ENCODE assay signal across 42 mouse cellular contexts in genomic region chr10:59645153-59645552, GRCm38 (mm10). TPM values are rescaled to one million over a fixed set of nuclear protein-coding genes. Genes with fewer than 3 reads are reported as not detected.
DNase-seq lines count a peak whose midpoint lies in the region; ATAC-seq and TF ChIP-seq lines count a peak whose summit lies in the region.
"Had no signal": no experiment of that assay in that cellular context is flagged by ENCODE, and none has a peak within 500 bp of the region (broad histone marks: within the 10 kb centered on the region; RNA-seq: fewer than 3 reads in every experiment).

No protein-coding gene starts in this region.

- H3K4me3 ChIP-seq in liver, embryonic 12.5 days = no peak overlapping the region
- no peak overlapping the region for H3K4me3 ChIP-seq in liver, postnatal 0 days (ENCODE audit: low read depth, low read length)
- H3K4me3 ChIP-seq in intestine, embryonic 16.5 days (ENCODE audit: low read length) = no peak overlapping the region
- H3K4me3 ChIP-seq in hindbrain, embryonic 10.5 days = no peak overlapping the region
- H3K4me3 ChIP-seq in forebrain, embryonic 10.5 days = no peak overlapping the region
- H3K4me3 ChIP-seq: erythroblast, embryonic 14.5 days; forebrain, embryonic 12.5 days; heart, embryonic 12.5 days; kidney, embryonic 15.5 days; stomach, embryonic 15.5 days had no signal

- WGBS in liver, embryonic 12.5 days (ENCODE audit: insufficient replicate concordance) = 9% methylated on average over 4 of the region's 4 CpGs
- WGBS in liver, postnatal 0 days (ENCODE audit: insufficient replicate concordance) = 12% methylated on average over 4 of the region's 4 CpGs
- 47% methylated on average over 4 of the region's 4 CpGs for WGBS in intestine, embryonic 16.5 days
- WGBS in hindbrain, embryonic 10.5 days = 87% methylated on average over 4 of the region's 4 CpGs
- 91% methylated on average over 4 of the region's 4 CpGs for WGBS in forebrain, embryonic 10.5 days

- H3K27me3 ChIP-seq in liver, embryonic 12.5 days (replicated peaks) = no peaks in the 10 kb centered on the region
- H3K27me3 ChIP-seq in liver, postnatal 0 days (ENCODE audit: insufficient read depth, low read length) = no peaks in the 10 kb centered on the region
- H3K27me3 ChIP-seq in intestine, embryonic 16.5 days (replicated peaks; ENCODE audit: control insufficient read depth, insufficient read depth, low read length) = no peaks in the 10 kb centered on the region
- H3K27me3 ChIP-seq in hindbrain, embryonic 10.5 days (ENCODE audit: insufficient read depth, poor library complexity, severe bottlenecking) = no peaks in the 10 kb centered on the region
- H3K27me3 ChIP-seq in forebrain, embryonic 10.5 days (ENCODE audit: poor library complexity, severe bottlenecking) = no peaks in the 10 kb centered on the region
- H3K27me3 ChIP-seq: CH12.LX; forebrain, embryonic 12.5 days; heart, embryonic 12.5 days; kidney, embryonic 15.5 days; stomach, embryonic 15.5 days had no signal

- no peak for DNase-seq in liver, postnatal 0 days
- DNase-seq in c-Kit-positive CD71-negative TER-119-negative erythroid progenitor cells, embryonic 14.5 days (ENCODE audit: low read depth) = peak; percentile 22
- no peak for DNase-seq in layer of hippocampus, adult 18-20 months (ENCODE audit: low spot score in 2 of 2)
- DNase-seq in hindbrain, embryonic 10.5 days (ENCODE audit: low spot score) = no peak
- no peak for DNase-seq in forebrain, embryonic 10.5 days (ENCODE audit: extremely low spot score, low spot score)
- DNase-seq: adrenal gland, postnatal 25 days; cerebellum, adult 18-20 months; cerebellum, postnatal 10 days; gastrocnemius, postnatal 10 days; kidney, adult 18-20 months; kidney, postnatal 36 days; layer of hippocampus, postnatal 36 days; left cerebral cortex, postnatal 4 days; lung, postnatal 36 days; midbrain, embryonic 14.5 days; retina, postnatal 1 day; right cerebral cortex, postnatal 14 days; thymus, adult 18-20 months; thymus, postnatal 25 days had no signal

- no peak for TF ChIP-seq CTCF in liver, postnatal 0 days (IDR thresholded peaks at IDR 0.05; ENCODE audit: low read depth)

- no peak overlapping the region for H3K27ac ChIP-seq in liver, embryonic 12.5 days
- H3K27ac ChIP-seq in liver, postnatal 0 days (ENCODE audit: low read depth) = no peak overlapping the region
- H3K27ac ChIP-seq in intestine, embryonic 16.5 days (ENCODE audit: low read length) = no peak overlapping the region
- H3K27ac ChIP-seq in hindbrain, embryonic 10.5 days = no peak overlapping the region
- H3K27ac ChIP-seq in forebrain, embryonic 10.5 days = no peak overlapping the region
- H3K27ac ChIP-seq: forebrain, embryonic 12.5 days; hindbrain, postnatal 0 days; kidney, embryonic 15.5 days; stomach, embryonic 15.5 days had no signal

- H3K9ac ChIP-seq in liver, embryonic 12.5 days = no peak overlapping the region
- no peak overlapping the region for H3K9ac ChIP-seq in liver, postnatal 0 days (replicated peaks)
- no peak overlapping the region for H3K9ac ChIP-seq in intestine, embryonic 16.5 days (ENCODE audit: low read depth, low read length)
- H3K9ac ChIP-seq: forebrain, embryonic 12.5 days; heart, embryonic 12.5 days; kidney, embryonic 15.5 days; stomach, embryonic 15.5 days had no signal

- ATAC-seq in liver, embryonic 12.5 days = no peak
- ATAC-seq in liver, postnatal 0 days = no peak
- ATAC-seq in intestine, embryonic 16.5 days = 0 out of 2 replicates have a peak, but pooled peaks have one; percentile 45
- ATAC-seq: hindbrain, postnatal 0 days had no signal

- no peaks in the 10 kb centered on the region for H3K36me3 ChIP-seq in liver, embryonic 12.5 days
- no peaks in the 10 kb centered on the region for H3K36me3 ChIP-seq in liver, postnatal 0 days (replicated peaks; ENCODE audit: insufficient read depth, low read length)
- no peaks in the 10 kb centered on the region for H3K36me3 ChIP-seq in intestine, embryonic 16.5 days (ENCODE audit: control insufficient read depth, insufficient read depth, low read length)
- no peaks in the 10 kb centered on the region for H3K36me3 ChIP-seq in hindbrain, embryonic 10.5 days
- no peaks in the 10 kb centered on the region for H3K36me3 ChIP-seq in forebrain, embryonic 10.5 days (replicated peaks)
- H3K36me3 ChIP-seq: forebrain, embryonic 12.5 days; heart, embryonic 12.5 days; kidney, embryonic 15.5 days; stomach, embryonic 15.5 days had no signal

- TF ChIP-seq EP300 in liver, postnatal 0 days (IDR thresholded peaks at IDR 0.05; ENCODE audit: low read depth) = no peak

- 0 out of 2 replicates have a peak overlapping the region, but pooled peaks have one; percentile 3 for H3K4me2 ChIP-seq in liver, embryonic 12.5 days
- H3K4me2 ChIP-seq in liver, postnatal 0 days (ENCODE audit: low read depth, low read length) = no peak overlapping the region
- no peak overlapping the region for H3K4me2 ChIP-seq in intestine, embryonic 16.5 days (ENCODE audit: low read depth, low read length)
- H3K4me2 ChIP-seq: forebrain, embryonic 12.5 days; heart, embryonic 12.5 days; kidney, embryonic 15.5 days; stomach, embryonic 15.5 days had no signal

- H3K4me1 ChIP-seq in liver, embryonic 12.5 days = peaks cover 23% of the 10 kb centered on the region
- no peaks in the 10 kb centered on the region for H3K4me1 ChIP-seq in liver, postnatal 0 days (ENCODE audit: insufficient read depth)
- H3K4me1 ChIP-seq in intestine, embryonic 16.5 days (ENCODE audit: control insufficient read depth, insufficient read depth, low read length) = no peaks in the 10 kb centered on the region
- H3K4me1 ChIP-seq in hindbrain, embryonic 10.5 days (replicated peaks) = no peaks in the 10 kb centered on the region
- peaks cover 7% of the 10 kb centered on the region; the same call in 1 of the 2 replicates for H3K4me1 ChIP-seq in forebrain, embryonic 10.5 days
- H3K4me1 ChIP-seq: forebrain, embryonic 12.5 days; heart, embryonic 12.5 days; kidney, embryonic 15.5 days had no signal

- no peaks in the 10 kb centered on the region for H3K9me3 ChIP-seq in liver, embryonic 12.5 days (replicated peaks)
- no peaks in the 10 kb centered on the region for H3K9me3 ChIP-seq in liver, postnatal 0 days (ENCODE audit: low read length)
- no peaks in the 10 kb centered on the region for H3K9me3 ChIP-seq in intestine, embryonic 16.5 days (ENCODE audit: control insufficient read depth, low read length)
- H3K9me3 ChIP-seq in hindbrain, embryonic 10.5 days = peaks cover 5% of the 10 kb centered on the region; the same call in 1 of the 2 replicates
- peaks cover 5% of the 10 kb centered on the region; the same call in 1 of the 2 replicates for H3K9me3 ChIP-seq in forebrain, embryonic 10.5 days
- H3K9me3 ChIP-seq: forebrain, embryonic 12.5 days; kidney, embryonic 15.5 days; stomach, embryonic 15.5 days had no signal

RNA-seq across cellular contexts. Expression of gene Mcu, which starts 28.7 kb away (rescaled TPM):
- 14.3 and 14.6 TPM in 2 replicates for polyA plus RNA-seq in liver, embryonic 12.5 days (2016; fragmentation: Nextera tagmentation; extraction: Ambion mirVana)
- 11.8 and 13.5 TPM in 2 replicates for polyA plus RNA-seq in liver, postnatal 0 days (2015; fragmentation: Nextera tagmentation; extraction: Ambion mirVana)
- polyA plus RNA-seq in intestine, embryonic 16.5 days (2015; fragmentation: Nextera tagmentation; extraction: Ambion mirVana) = 75.3 and 77.5 TPM in 2 replicates
- 10 to 100 TPM; 48.0 to 51.0 TPM for total RNA-seq in layer of hippocampus, adult 18-20 months (2021)
- polyA plus RNA-seq in hindbrain, embryonic 10.5 days (2016; fragmentation: Nextera tagmentation; extraction: Ambion mirVana) = 18.6 and 19.2 TPM in 2 replicates
- 19.0 and 19.1 TPM in 2 replicates for polyA plus RNA-seq in forebrain, embryonic 10.5 days (2016; fragmentation: Nextera tagmentation; extraction: Ambion mirVana)

RNA-seq across cellular contexts. Expression of gene Gm10322, which starts 29.3 kb away (rescaled TPM):
- not detected in 2 replicates for polyA plus RNA-seq in liver, embryonic 12.5 days (2016; fragmentation: Nextera tagmentation; extraction: Ambion mirVana)
- not detected in 2 replicates for polyA plus RNA-seq in liver, postnatal 0 days (2015; fragmentation: Nextera tagmentation; extraction: Ambion mirVana)
- polyA plus RNA-seq in intestine, embryonic 16.5 days (2015; fragmentation: Nextera tagmentation; extraction: Ambion mirVana) = not detected in 2 replicates
- total RNA-seq in layer of hippocampus, adult 18-20 months (2021) = not detected
- polyA plus RNA-seq in hindbrain, embryonic 10.5 days (2016; fragmentation: Nextera tagmentation; extraction: Ambion mirVana) = not detected in 2 replicates
- not detected in 2 replicates for polyA plus RNA-seq in forebrain, embryonic 10.5 days (2016; fragmentation: Nextera tagmentation; extraction: Ambion mirVana)
- total RNA-seq: adrenal gland, adult 18-20 months; adrenal gland, postnatal 25 days; CH12.LX; ES-E14; gastrocnemius, postnatal 10 days; hindbrain, postnatal 0 days; layer of hippocampus, adult 8-10 months; layer of hippocampus, postnatal 36 days; left cerebral cortex, postnatal 4 days; monocyte, adult 5-6 weeks had no signal
- polyA plus RNA-seq: cortical plate, adult 2 months; embryonic facial prominence, embryonic 14.5 days; erythroblast, embryonic 14.5 days; forebrain, embryonic 12.5 days; gonadal fat pad, adult 2 months; heart, embryonic 12.5 days; heart, postnatal 0 days; hindbrain, embryonic 11.5 days; hindbrain, postnatal 0 days; kidney, embryonic 15.5 days; limb, embryonic 14.5 days; liver, embryonic 16.5 days; lung, embryonic 16.5 days; midbrain, embryonic 14.5 days; neural tube, embryonic 14.5 days; small intestine, adult 2 months; stomach, embryonic 15.5 days had no signal

RNA-seq across cellular contexts. Expression of gene Micu1, which starts 57.1 kb away (rescaled TPM):
- polyA plus RNA-seq in liver, embryonic 12.5 days (2016; fragmentation: Nextera tagmentation; extraction: Ambion mirVana) = 40.4 and 40.5 TPM in 2 replicates
- 24.8 and 26.4 TPM in 2 replicates for polyA plus RNA-seq in liver, postnatal 0 days (2015; fragmentation: Nextera tagmentation; extraction: Ambion mirVana)
- polyA plus RNA-seq in intestine, embryonic 16.5 days (2015; fragmentation: Nextera tagmentation; extraction: Ambion mirVana) = 80.8 and 82.1 TPM in 2 replicates
- total RNA-seq in layer of hippocampus, adult 18-20 months (2021) = 100 to 1,000 TPM in 1 of 2 experiments, 10 to 100 TPM in 1; 97.8 to 101 TPM
- 57.0 and 63.9 TPM in 2 replicates for polyA plus RNA-seq in hindbrain, embryonic 10.5 days (2016; fragmentation: Nextera tagmentation; extraction: Ambion mirVana)
- polyA plus RNA-seq in forebrain, embryonic 10.5 days (2016; fragmentation: Nextera tagmentation; extraction: Ambion mirVana) = 54.1 and 58.0 TPM in 2 replicates
